Mouse (Mus musculus) forebrain, embryonic 11.5 days (tissue): Measurements from ENCODE around the gene Tbc1d1. TPM values are rescaled to one million over a fixed set of nuclear protein-coding genes. Genes with fewer than 3 reads are reported as not detected.

ENCODE experiments used
- ATAC-seq: fragments of 200-750 bp; cut with Nextera tagmentation; replicated peaks from 2 replicates; pipeline ENCODE4 v1.8.0; 2017; ENCODE audit warnings: moderate TSS enrichment; ENCODE audit not compliant: low FRiP score
- DNase-seq: peaks from one replicate; pipeline ENCODE4 v3.0.0-alpha.2; 2017; ENCODE audit warnings: low spot score
- H3K27ac ChIP-seq: fragments of 300-500 bp; sonication (generic); 2 replicates; pipeline ENCODE4 v1.5.1; 2014; ENCODE audit warnings: low read depth, low read length
- H3K27me3 ChIP-seq: fragments of 300-500 bp; sonication (generic); 2 replicates; pipeline ENCODE4 v1.6.1; 2014; ENCODE audit warnings: mild to moderate bottlenecking, low read length, mixed read lengths; ENCODE audit not compliant: control insufficient read depth, insufficient read depth
- H3K36me3 ChIP-seq: fragments of 300-500 bp; sonication (generic); 2 replicates; pipeline ENCODE4 v1.6.1; 2014; ENCODE audit warnings: mild to moderate bottlenecking, low read length, moderate library complexity, mixed read lengths; ENCODE audit not compliant: control insufficient read depth, insufficient read depth
- H3K4me1 ChIP-seq: fragments of 300-500 bp; sonication (generic); replicated peaks from 2 replicates; pipeline ENCODE4 v1.6.1; 2014; ENCODE audit warnings: low read length, mixed read lengths; ENCODE audit not compliant: control insufficient read depth, insufficient read depth
- H3K4me2 ChIP-seq: fragments of 300-500 bp; sonication (generic); 2 replicates; pipeline ENCODE4 v1.6.1; 2014; ENCODE audit warnings: low read depth, mild to moderate bottlenecking, low read length, moderate library complexity, mixed read lengths; ENCODE audit not compliant: severe bottlenecking
- H3K4me3 ChIP-seq: fragments of 300-500 bp; sonication (generic); 2 replicates; pipeline ENCODE4 v1.5.1; 2014; ENCODE audit warnings: low read depth, low read length
- H3K9ac ChIP-seq: fragments of 300-500 bp; sonication (generic); 2 replicates; pipeline ENCODE4 v1.6.1; 2014; ENCODE audit warnings: low read length
- H3K9me3 ChIP-seq: fragments of 300-500 bp; sonication (generic); 2 replicates; pipeline ENCODE4 v1.6.1; 2016; ENCODE audit warnings: low read length, mixed read lengths; ENCODE audit not compliant: control insufficient read depth
- WGBS: fragments of 180-500 bp; shearing (Covaris S2); extraction: QIAGEN DNeasy Blood & Tissue Kit; methylation state at CpG from one replicate; pipeline ENCODE4 v1.1.7; 2014; 5-methylcytosine and 5-hydroxymethylcytosine counted together
- polyA plus RNA-seq: library from polyadenylated mRNA; unstranded; fragments of >200 nt; fragmentation: Nextera tagmentation; extraction: Ambion mirVana; gene quantifications from 2 replicates; pipeline ENCODE4 v1.2.1, GENCODE M21; 2014

The Tbc1d1 gene
- polyA plus RNA-seq, 1 experiment from 2014 or later, result 27.9 TPM

GRCm38 (mm10) chr5:64206431-64206830 is 50.3 kb downstream of the Tbc1d1 start:
- 84% methylated on average over 3 of the region's 3 CpGs for WGBS
- H3K27ac ChIP-seq, result no peak overlapping the region
- no peak overlapping the region for H3K9ac ChIP-seq
- H3K27me3 ChIP-seq, result no peaks in the 10 kb centered on the region
- no peak overlapping the region for H3K4me3 ChIP-seq
- H3K9me3 ChIP-seq, result no peaks in the 10 kb centered on the region
- ATAC-seq, result no peak
- H3K4me1 ChIP-seq, result no peaks in the 10 kb centered on the region
- no peak overlapping the region for H3K4me2 ChIP-seq
- DNase-seq, result no peak
- no peaks in the 10 kb centered on the region for H3K36me3 ChIP-seq

DNA sequence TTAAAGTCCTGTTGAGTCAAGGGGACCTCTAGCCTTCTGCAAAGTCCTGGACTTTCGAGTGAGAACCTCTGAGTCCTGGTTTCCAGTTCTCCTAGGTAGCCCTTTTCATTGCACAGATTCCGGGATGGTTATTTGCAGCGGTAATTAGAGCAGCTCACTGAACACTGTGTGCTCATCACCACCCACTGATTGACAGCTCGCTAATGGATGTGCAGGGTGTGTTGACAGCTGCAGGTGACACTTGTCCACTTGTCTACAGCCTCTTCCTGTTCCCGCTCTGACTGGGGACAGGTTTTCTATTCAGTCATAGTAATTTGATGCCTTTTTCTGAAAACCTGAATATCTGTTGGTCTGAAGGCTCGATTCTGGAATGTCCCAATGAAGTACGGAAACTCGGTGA is 50.8 kb downstream of the Tbc1d1 start:
- WGBS, result 85% methylated on average over 8 of the region's 8 CpGs
- H3K4me1 ChIP-seq, result no peaks in the 10 kb centered on the region
- H3K27ac ChIP-seq, result no peak overlapping the region
- DNase-seq (no peak), ATAC-seq (no peak)
- no peaks in the 10 kb centered on the region for H3K9me3 ChIP-seq
- no peak overlapping the region for H3K9ac ChIP-seq
- H3K27me3 ChIP-seq, result no peaks in the 10 kb centered on the region
- no peak overlapping the region for H3K4me2 ChIP-seq
- no peaks in the 10 kb centered on the region for H3K36me3 ChIP-seq
- no peak overlapping the region for H3K4me3 ChIP-seq

DNA sequence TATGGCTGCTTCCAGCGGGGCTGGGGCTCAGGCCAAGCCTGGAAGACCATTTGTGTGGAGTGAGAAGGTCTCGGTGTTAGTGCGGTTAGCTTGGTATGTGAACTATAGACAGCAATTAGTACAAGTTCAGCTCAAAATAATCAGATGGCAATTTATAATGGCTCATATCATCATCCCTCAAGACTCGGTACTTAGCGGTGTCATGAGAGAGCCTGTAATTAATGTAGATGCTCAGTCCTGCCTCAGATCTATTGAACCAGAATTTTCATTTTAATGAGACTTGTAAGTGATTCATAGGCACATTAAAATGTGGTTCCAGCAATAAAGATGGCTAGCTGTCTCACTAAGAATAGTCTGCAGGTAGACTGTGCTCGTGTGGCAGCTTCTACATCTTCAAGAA is 51.7 kb downstream of the Tbc1d1 start:
- Histone ChIP-seq H3K36me3 (no peaks in the 10 kb centered on the region), H3K27me3 (no peaks in the 10 kb centered on the region), H3K4me2 (no peak overlapping the region), H3K9me3 (no peaks in the 10 kb centered on the region), H3K9ac (no peak overlapping the region), H3K4me1 (no peaks in the 10 kb centered on the region), H3K4me3 (no peak overlapping the region), H3K27ac (no peak overlapping the region)
- WGBS, result 94% methylated on average over 6 of the region's 6 CpGs
- no peak for ATAC-seq
- DNase-seq, result no peak

- Histone ChIP-seq H3K4me1 (no peaks in the 10 kb centered on the region), H3K27ac (no peak overlapping the region), H3K4me3 (no peak overlapping the region), H3K4me2 (no peak overlapping the region), H3K27me3 (no peaks in the 10 kb centered on the region), H3K9ac (no peak overlapping the region), H3K36me3 (no peaks in the 10 kb centered on the region), H3K9me3 (no peaks in the 10 kb centered on the region)
- DNase-seq, result no peak
- WGBS, result 87% methylated on average over 4 of the region's 4 CpGs
- no peak for ATAC-seq
Measured at GRCm38 (mm10) chr5:64210817-64211216, 54.7 kb downstream of the Tbc1d1 start.

GRCm38 (mm10) chr5:64211284-64211683 is 55.2 kb downstream of the Tbc1d1 start:
- Histone ChIP-seq H3K4me2 (no peak overlapping the region), H3K4me3 (no peak overlapping the region), H3K27me3 (no peaks in the 10 kb centered on the region), H3K9ac (no peak overlapping the region), H3K27ac (no peak overlapping the region), H3K9me3 (no peaks in the 10 kb centered on the region), H3K36me3 (no peaks in the 10 kb centered on the region), H3K4me1 (no peaks in the 10 kb centered on the region)
- ATAC-seq (no peak), DNase-seq (no peak)
- WGBS, result 84% methylated on average over 7 of the region's 7 CpGs

- Histone ChIP-seq H3K4me1 (no peaks in the 10 kb centered on the region), H3K36me3 (no peaks in the 10 kb centered on the region), H3K27ac (no peak overlapping the region), H3K9ac (no peak overlapping the region), H3K9me3 (no peaks in the 10 kb centered on the region), H3K4me3 (no peak overlapping the region), H3K4me2 (no peak overlapping the region), H3K27me3 (no peaks in the 10 kb centered on the region)
- WGBS, result 72% methylated on average over 5 of the region's 5 CpGs
- ATAC-seq (no peak), DNase-seq (no peak)
Measured at GRCm38 (mm10) chr5:64212206-64212605, 56.1 kb downstream of the Tbc1d1 start.

- H3K4me3 ChIP-seq, result no peak overlapping the region
- no peak for DNase-seq
- H3K4me1 ChIP-seq, result no peaks in the 10 kb centered on the region
- H3K9ac ChIP-seq, result no peak overlapping the region
- H3K27ac ChIP-seq, result no peak overlapping the region
- H3K9me3 ChIP-seq, result no peaks in the 10 kb centered on the region
- no peak for ATAC-seq
- no peaks in the 10 kb centered on the region for H3K27me3 ChIP-seq
- WGBS, result 64% methylated on average over 3 of the region's 3 CpGs
- no peaks in the 10 kb centered on the region for H3K36me3 ChIP-seq
- H3K4me2 ChIP-seq, result no peak overlapping the region
Measured at GRCm38 (mm10) chr5:64212619-64213018, 56.5 kb downstream of the Tbc1d1 start.

GRCm38 (mm10) chr5:64215806-64216205 is 59.7 kb downstream of the Tbc1d1 start:
- 0 out of 2 replicates have a peak, but pooled peaks cover 2% of the 10 kb centered on the region for H3K4me1 ChIP-seq
- H3K4me2 ChIP-seq, result no peak overlapping the region
- DNase-seq, result no peak
- no peaks in the 10 kb centered on the region for H3K27me3 ChIP-seq
- H3K36me3 ChIP-seq, result no peaks in the 10 kb centered on the region
- no peak for ATAC-seq
- H3K27ac ChIP-seq, result no peak overlapping the region
- H3K9me3 ChIP-seq, result no peaks in the 10 kb centered on the region
- WGBS, result 91% methylated on average over 5 of the region's 5 CpGs
- H3K4me3 ChIP-seq, result no peak overlapping the region
- no peak overlapping the region for H3K9ac ChIP-seq

DNA sequence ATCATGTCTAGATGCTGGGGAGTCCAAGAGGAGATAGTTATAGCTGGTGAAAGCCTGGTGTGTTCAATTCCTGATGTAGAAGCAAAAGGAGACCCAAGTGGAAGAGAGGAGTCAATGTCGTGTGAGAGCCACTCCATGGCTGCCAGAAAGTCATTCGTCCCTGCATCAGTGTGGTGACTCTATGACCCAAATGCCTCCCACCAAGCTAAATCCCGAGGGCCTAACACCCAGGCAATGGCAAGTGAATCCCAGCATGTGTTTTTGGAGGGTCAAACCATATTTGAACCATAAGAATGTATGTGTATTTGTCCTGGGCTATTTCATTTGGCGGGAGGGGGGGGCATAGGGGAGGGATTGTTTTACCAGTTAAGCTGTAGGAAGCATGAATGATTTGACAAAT is 60.2 kb downstream of the Tbc1d1 start:
- no peaks in the 10 kb centered on the region for H3K27me3 ChIP-seq
- DNase-seq, result no peak
- H3K4me3 ChIP-seq, result no peak overlapping the region
- no peak overlapping the region for H3K27ac ChIP-seq
- 0 out of 2 replicates have a peak, but pooled peaks cover 2% of the 10 kb centered on the region for H3K4me1 ChIP-seq
- WGBS, result 84% methylated on average over 4 of the region's 4 CpGs
- no peak overlapping the region for H3K4me2 ChIP-seq
- H3K36me3 ChIP-seq, result no peaks in the 10 kb centered on the region
- H3K9ac ChIP-seq, result no peak overlapping the region
- no peaks in the 10 kb centered on the region for H3K9me3 ChIP-seq
- no peak for ATAC-seq
